Mouse (Mus musculus) stomach, embryonic 15.5 days (tissue): ENCODE results near the gene Chka. TPM values are rescaled to one million over a fixed set of nuclear protein-coding genes. Genes with fewer than 3 reads are reported as not detected.

Experiments
- ATAC-seq: fragments of 200-750 bp; cut with Nextera tagmentation; 2 replicates; pipeline ENCODE4 v1.8.0; 2017; ENCODE audit warnings: low read depth, moderate number of reproducible peaks, moderate TSS enrichment; ENCODE audit not compliant: insufficient read depth, low FRiP score
- H3K27ac ChIP-seq: fragments of 300-500 bp; sonication (generic); 2 replicates; pipeline ENCODE4 v1.5.1; 2015; ENCODE audit warnings: mild to moderate bottlenecking, inconsistent platforms
- H3K27me3 ChIP-seq: fragments of 300-500 bp; sonication (generic); replicated peaks from 2 replicates; pipeline ENCODE4 v1.6.1; 2015; ENCODE audit warnings: inconsistent platforms
- H3K36me3 ChIP-seq: fragments of 300-500 bp; sonication (generic); 2 replicates; pipeline ENCODE4 v1.6.1; 2015; ENCODE audit warnings: inconsistent platforms
- H3K4me1 ChIP-seq: fragments of 300-500 bp; sonication (generic); 2 replicates; pipeline ENCODE4 v1.6.1; 2015; ENCODE audit warnings: inconsistent platforms
- H3K4me2 ChIP-seq: fragments of 300-500 bp; sonication (generic); 2 replicates; pipeline ENCODE4 v1.6.1; 2015; ENCODE audit warnings: mild to moderate bottlenecking, inconsistent platforms
- H3K4me3 ChIP-seq: fragments of 300-500 bp; sonication (generic); replicated peaks from 2 replicates; pipeline ENCODE4 v1.5.1; 2015; ENCODE audit warnings: inconsistent platforms
- H3K9ac ChIP-seq: fragments of 300-500 bp; sonication (generic); 2 replicates; pipeline ENCODE4 v1.6.1; 2015; ENCODE audit warnings: inconsistent platforms
- H3K9me3 ChIP-seq: fragments of 300-500 bp; sonication (generic); 2 replicates; pipeline ENCODE4 v1.6.1; 2016; ENCODE audit warnings: inconsistent platforms
- WGBS: fragments of 180-500 bp; shearing (Covaris S2); methylation state at CpG from one replicate; pipeline ENCODE4 v1.1.7; 2015; 5-methylcytosine and 5-hydroxymethylcytosine counted together
- polyA plus RNA-seq: library from polyadenylated mRNA; unstranded; fragments of >200 nt; fragmentation: Nextera tagmentation; extraction: Ambion mirVana; gene quantifications from 2 replicates; pipeline ENCODE4 v1.2.1, GENCODE M21; 2015

Gene Chka
- polyA plus RNA-seq, 1 experiment from 2014 or later = 56.9 TPM

- 81% methylated on average over 2 of the region's 2 CpGs for WGBS
- no peaks in the 10 kb centered on the region for H3K4me1 ChIP-seq
- H3K4me3 ChIP-seq = no peak overlapping the region
- no peak overlapping the region for H3K27ac ChIP-seq
- ATAC-seq = no peak
- peaks cover 33% of the 10 kb centered on the region for H3K36me3 ChIP-seq
- H3K27me3 ChIP-seq = no peaks in the 10 kb centered on the region
- no peak overlapping the region for H3K9ac ChIP-seq
- H3K4me2 ChIP-seq = no peak overlapping the region
- no peaks in the 10 kb centered on the region for H3K9me3 ChIP-seq
Observed at GRCm38 (mm10) chr19:3894294-3894693, 42.7 kb downstream of the Chka start.

- no peak overlapping the region for H3K27ac ChIP-seq
Observed at GRCm38 (mm10) chr19:3895171-3895631, 43.6 kb downstream of the Chka start.

GRCm38 (mm10) chr19:3896208-3896607 lies 44.6 kb downstream of the Chka start:
- no peak for ATAC-seq
- Histone ChIP-seq H3K4me2 (no peak overlapping the region), H3K27ac (no peak overlapping the region), H3K36me3 (peaks cover 27% of the 10 kb centered on the region), H3K4me3 (no peak overlapping the region), H3K4me1 (no peaks in the 10 kb centered on the region), H3K27me3 (no peaks in the 10 kb centered on the region), H3K9ac (no peak overlapping the region), H3K9me3 (no peaks in the 10 kb centered on the region)
- 92% methylated on average over 10 of the region's 10 CpGs for WGBS

More at GRCm38 (mm10) chr19:3895171-3895631, 43.6 kb downstream of the Chka start:
- no peak overlapping the region for H3K4me2 ChIP-seq
- H3K4me3 ChIP-seq = no peak overlapping the region
- ATAC-seq = no peak
- no peaks in the 10 kb centered on the region for H3K4me1 ChIP-seq
- WGBS = 32% methylated on average over 3 of the region's 3 CpGs
- H3K36me3 ChIP-seq = peaks cover 34% of the 10 kb centered on the region
- no peaks in the 10 kb centered on the region for H3K9me3 ChIP-seq
- no peaks in the 10 kb centered on the region for H3K27me3 ChIP-seq
- H3K9ac ChIP-seq = no peak overlapping the region

- Histone ChIP-seq H3K4me3 (no peak overlapping the region), H3K27ac (no peak overlapping the region), H3K4me2 (no peak overlapping the region), H3K9ac (no peak overlapping the region), H3K4me1 (no peaks in the 10 kb centered on the region), H3K36me3 (peaks cover 30% of the 10 kb centered on the region), H3K27me3 (no peaks in the 10 kb centered on the region), H3K9me3 (no peaks in the 10 kb centered on the region)
- WGBS = 88% methylated on average over 5 of the region's 5 CpGs
- no peak for ATAC-seq
Observed at GRCm38 (mm10) chr19:3897557-3897956, 46.0 kb downstream of the Chka start.

- Histone ChIP-seq H3K9ac (no peak overlapping the region), H3K4me3 (no peak overlapping the region), H3K4me2 (no peak overlapping the region), H3K36me3 (peaks cover 25% of the 10 kb centered on the region), H3K4me1 (no peaks in the 10 kb centered on the region), H3K27ac (no peak overlapping the region), H3K27me3 (no peaks in the 10 kb centered on the region), H3K9me3 (no peaks in the 10 kb centered on the region)
- ATAC-seq = no peak
- WGBS = 84% methylated on average over 7 of the region's 7 CpGs
Observed at GRCm38 (mm10) chr19:3898952-3899351, 47.4 kb downstream of the Chka start.

- 92% methylated on average over 4 of the region's 4 CpGs for WGBS
- no peak overlapping the region for H3K4me2 ChIP-seq
- no peaks in the 10 kb centered on the region for H3K27me3 ChIP-seq
- H3K9me3 ChIP-seq = no peaks in the 10 kb centered on the region
- H3K4me1 ChIP-seq = peaks cover 6% of the 10 kb centered on the region; the same call in 1 of the 2 replicates
- no peak overlapping the region for H3K4me3 ChIP-seq
- no peak overlapping the region for H3K9ac ChIP-seq
- H3K27ac ChIP-seq = no peak overlapping the region
- H3K36me3 ChIP-seq = peaks cover 28% of the 10 kb centered on the region
- no peak for ATAC-seq
Observed at GRCm38 (mm10) chr19:3899618-3900017, 48.0 kb downstream of the Chka start.

- no peak overlapping the region for H3K9ac ChIP-seq
- H3K27me3 ChIP-seq = no peaks in the 10 kb centered on the region
- H3K4me1 ChIP-seq = peaks cover 32% of the 10 kb centered on the region
- H3K27ac ChIP-seq = no peak overlapping the region
- 85% methylated on average over 12 of the region's 12 CpGs for WGBS
- no peak for ATAC-seq
- no peak overlapping the region for H3K4me2 ChIP-seq
- no peak overlapping the region for H3K4me3 ChIP-seq
- H3K9me3 ChIP-seq = no peaks in the 10 kb centered on the region
- peaks cover 16% of the 10 kb centered on the region for H3K36me3 ChIP-seq
Observed at GRCm38 (mm10) chr19:3902966-3903365, 51.4 kb downstream of the Chka start.

- Histone ChIP-seq H3K27ac (no peak overlapping the region), H3K4me1 (peaks cover 34% of the 10 kb centered on the region), H3K4me3 (no peak overlapping the region), H3K9me3 (no peaks in the 10 kb centered on the region), H3K9ac (no peak overlapping the region), H3K36me3 (peaks cover 20% of the 10 kb centered on the region), H3K27me3 (no peaks in the 10 kb centered on the region), H3K4me2 (no peak overlapping the region)
- WGBS = 78% methylated on average over 25 of the region's 25 CpGs
- ATAC-seq = no peak
Observed at GRCm38 (mm10) chr19:3903648-3904362, 52.2 kb downstream of the Chka start.

GRCm38 (mm10) chr19:3904363-3904675 lies 52.7 kb downstream of the Chka start:
- Histone ChIP-seq H3K27ac (no peak overlapping the region), H3K27me3 (no peaks in the 10 kb centered on the region), H3K9me3 (no peaks in the 10 kb centered on the region), H3K9ac (no peak overlapping the region), H3K4me3 (no peak overlapping the region), H3K4me1 (peaks cover 34% of the 10 kb centered on the region), H3K4me2 (peak overlapping the region; percentile 90; the same call in 1 of the 2 replicates), H3K36me3 (peaks cover 25% of the 10 kb centered on the region)
- 69% methylated on average over 10 of the region's 10 CpGs for WGBS
- no peak for ATAC-seq

- 29% methylated on average over 6 of the region's 6 CpGs for WGBS
- H3K27ac ChIP-seq = peak overlapping the region; percentile 84
- H3K4me3 ChIP-seq = peak overlapping the region; percentile 78
- ATAC-seq = 0 out of 2 replicates have a peak, but pooled peaks have one; percentile 2
- peaks cover 28% of the 10 kb centered on the region for H3K36me3 ChIP-seq
- no peaks in the 10 kb centered on the region for H3K27me3 ChIP-seq
- peak overlapping the region; percentile 26; the same call in 1 of the 2 replicates for H3K9ac ChIP-seq
- no peaks in the 10 kb centered on the region for H3K9me3 ChIP-seq
- peak overlapping the region; percentile 90 for H3K4me2 ChIP-seq
- H3K4me1 ChIP-seq = peaks cover 34% of the 10 kb centered on the region
Observed at GRCm38 (mm10) chr19:3905261-3905969, 53.8 kb downstream of the Chka start.

GRCm38 (mm10) chr19:3906326-3906725 lies 54.8 kb downstream of the Chka start:
- Histone ChIP-seq H3K27me3 (no peaks in the 10 kb centered on the region), H3K4me3 (peak overlapping the region; percentile 78), H3K36me3 (peaks cover 28% of the 10 kb centered on the region), H3K9ac (peak overlapping the region; percentile 68), H3K4me1 (peaks cover 34% of the 10 kb centered on the region), H3K4me2 (peak overlapping the region; percentile 90), H3K27ac (peak overlapping the region; percentile 84), H3K9me3 (no peaks in the 10 kb centered on the region)
- 24% methylated on average over 10 of the region's 10 CpGs for WGBS
- ATAC-seq = no peak
